Mouse (Mus musculus) heart, embryonic 11.5 days (tissue): Measurements from ENCODE around the gene Tns1. TPM values are rescaled to one million over a fixed set of nuclear protein-coding genes. Genes with fewer than 3 reads are reported as not detected.

Experiments
- ATAC-seq: fragments of 200-750 bp; cut with Nextera tagmentation; replicated peaks from 2 replicates; pipeline ENCODE4 v1.8.0; 2017; ENCODE audit warnings: moderate library complexity; ENCODE audit not compliant: insufficient number of reproducible peaks, low FRiP score, low TSS enrichment
- H3K27ac ChIP-seq: fragments of 300-500 bp; sonication (generic); 2 replicates; pipeline ENCODE4 v1.5.1; 2014; ENCODE audit warnings: mild to moderate bottlenecking, low read depth, low read length
- H3K27me3 ChIP-seq: fragments of 300-500 bp; sonication (generic); 2 replicates; pipeline ENCODE4 v1.6.1; 2014; ENCODE audit warnings: mild to moderate bottlenecking, low read length, mixed read lengths; ENCODE audit not compliant: control insufficient read depth, insufficient read depth
- H3K36me3 ChIP-seq: fragments of 300-500 bp; sonication (generic); 2 replicates; pipeline ENCODE4 v1.6.1; 2014; ENCODE audit warnings: mild to moderate bottlenecking, low read length, moderate library complexity, mixed read lengths; ENCODE audit not compliant: control insufficient read depth, insufficient read depth
- H3K4me1 ChIP-seq: fragments of 300-500 bp; sonication (generic); 2 replicates; pipeline ENCODE4 v1.6.1; 2014; ENCODE audit warnings: low read length; ENCODE audit not compliant: control insufficient read depth, insufficient read depth
- H3K4me2 ChIP-seq: fragments of 300-500 bp; sonication (generic); 2 replicates; pipeline ENCODE4 v1.6.1; 2014; ENCODE audit warnings: mild to moderate bottlenecking, moderate library complexity
- H3K4me3 ChIP-seq: fragments of 300-500 bp; sonication (generic); 2 replicates; pipeline ENCODE4 v1.5.1; 2014; ENCODE audit warnings: low read depth, low read length
- H3K9ac ChIP-seq: fragments of 300-500 bp; sonication (generic); 2 replicates; pipeline ENCODE4 v1.6.1; 2014; ENCODE audit warnings: mild to moderate bottlenecking, low read depth, low read length, moderate library complexity
- H3K9me3 ChIP-seq: fragments of 300-500 bp; sonication (generic); replicated peaks from 2 replicates; pipeline ENCODE4 v1.6.1; 2016; ENCODE audit warnings: low read length; ENCODE audit not compliant: control insufficient read depth
- WGBS: fragments of 180-500 bp; shearing (Covaris S2); extraction: QIAGEN DNeasy Blood & Tissue Kit; methylation state at CpG from one replicate; pipeline ENCODE4 v1.1.7; 2014; ENCODE audit not compliant: insufficient replicate concordance; 5-methylcytosine and 5-hydroxymethylcytosine counted together
- polyA plus RNA-seq: library from polyadenylated mRNA; unstranded; fragments of >200 nt; fragmentation: Nextera tagmentation; extraction: Ambion mirVana; gene quantifications from 2 replicates; pipeline ENCODE4 v1.2.1, GENCODE M21; 2014

Tns1 gene
- polyA plus RNA-seq, 1 experiment from 2014 or later: 75.6 TPM

- peak overlapping the region; percentile 98 for H3K27ac ChIP-seq
- H3K4me2 ChIP-seq: peak overlapping the region; percentile 56
- ATAC-seq: no peak
- H3K4me1 ChIP-seq: peaks cover 47% of the 10 kb centered on the region
- no peaks in the 10 kb centered on the region for H3K27me3 ChIP-seq
- H3K4me3 ChIP-seq: no peak overlapping the region
- WGBS: 72% methylated on average over 3 of the region's 3 CpGs
- no peaks in the 10 kb centered on the region; the same call in 1 of the 2 replicates for H3K36me3 ChIP-seq
- H3K9me3 ChIP-seq: no peaks in the 10 kb centered on the region
- 0 out of 2 replicates have a peak overlapping the region, but pooled peaks have one; percentile 36 for H3K9ac ChIP-seq
Observed at GRCm38 (mm10) chr1:74008966-74009365, 115.3 kb downstream of the Tns1 start.

DNA sequence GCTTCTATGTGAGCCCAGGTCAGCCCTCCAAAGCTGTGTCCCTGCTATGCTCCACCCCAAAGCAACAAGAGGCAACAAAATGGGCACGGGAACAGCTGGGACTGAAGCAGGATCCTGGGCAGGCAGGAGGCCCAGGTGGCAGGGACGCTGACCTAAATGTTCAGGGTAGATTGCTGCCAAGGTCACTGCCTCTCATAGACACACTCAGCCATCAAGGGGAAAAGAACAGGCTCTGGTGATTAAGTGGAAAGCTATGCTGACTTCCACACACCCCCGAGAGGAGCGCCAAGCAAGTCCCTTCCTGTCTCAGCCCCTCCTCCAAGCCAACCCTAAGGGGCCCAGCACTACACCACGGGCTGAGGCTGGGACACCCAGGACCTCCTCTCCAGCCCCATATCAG lies 115.8 kb downstream of the Tns1 start:
- Histone ChIP-seq H3K4me3 (no peak overlapping the region), H3K36me3 (no peaks in the 10 kb centered on the region; the same call in 1 of the 2 replicates), H3K9me3 (no peaks in the 10 kb centered on the region), H3K4me2 (peak overlapping the region; percentile 56), H3K4me1 (peaks cover 52% of the 10 kb centered on the region), H3K27me3 (no peaks in the 10 kb centered on the region), H3K9ac (peak overlapping the region; percentile 56; the same call in 1 of the 2 replicates), H3K27ac (peak overlapping the region; percentile 98)
- 6% methylated on average over 5 of the region's 5 CpGs for WGBS
- peak; percentile 68 for ATAC-seq

- Histone ChIP-seq H3K4me3 (peak overlapping the region; percentile 9; the same call in 1 of the 2 replicates), H3K36me3 (no peaks in the 10 kb centered on the region; the same call in 1 of the 2 replicates), H3K9ac (peak overlapping the region; percentile 56; the same call in 1 of the 2 replicates), H3K27ac (peak overlapping the region; percentile 98), H3K4me1 (peaks cover 55% of the 10 kb centered on the region), H3K27me3 (no peaks in the 10 kb centered on the region), H3K4me2 (peak overlapping the region; percentile 56), H3K9me3 (no peaks in the 10 kb centered on the region)
- 37% methylated on average over 7 of the region's 7 CpGs for WGBS
- ATAC-seq: no peak
Observed at GRCm38 (mm10) chr1:74007398-74008050, 116.7 kb downstream of the Tns1 start.

DNA sequence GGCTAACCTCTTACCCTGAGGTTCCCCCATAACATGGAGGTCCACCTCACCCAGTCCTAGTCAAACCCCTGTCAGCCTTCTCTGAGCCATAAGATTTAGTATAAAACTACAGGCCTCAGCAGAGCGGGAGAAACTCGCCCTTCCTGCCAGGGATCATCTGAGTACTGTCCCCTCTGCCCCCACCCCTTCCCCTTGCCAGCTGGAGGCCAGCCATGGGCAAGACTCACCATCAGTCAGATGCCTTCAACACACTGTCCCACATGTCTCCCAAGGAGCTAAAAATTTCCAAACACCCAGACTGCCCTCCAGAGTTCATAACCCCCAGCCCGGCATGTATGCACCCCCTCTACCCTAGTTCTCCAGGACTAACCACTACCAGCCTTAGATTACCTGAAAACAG lies 119.2 kb downstream of the Tns1 start:
- Histone ChIP-seq H3K9me3 (no peaks in the 10 kb centered on the region), H3K4me1 (peaks cover 79% of the 10 kb centered on the region), H3K27me3 (no peaks in the 10 kb centered on the region), H3K36me3 (no peaks in the 10 kb centered on the region), H3K9ac (0 out of 2 replicates have a peak overlapping the region, but pooled peaks have one; percentile 39), H3K27ac (no peak overlapping the region), H3K4me3 (no peak overlapping the region), H3K4me2 (no peak overlapping the region)
- ATAC-seq: no peak
- 71% methylated on average over 3 of the region's 3 CpGs for WGBS

DNA sequence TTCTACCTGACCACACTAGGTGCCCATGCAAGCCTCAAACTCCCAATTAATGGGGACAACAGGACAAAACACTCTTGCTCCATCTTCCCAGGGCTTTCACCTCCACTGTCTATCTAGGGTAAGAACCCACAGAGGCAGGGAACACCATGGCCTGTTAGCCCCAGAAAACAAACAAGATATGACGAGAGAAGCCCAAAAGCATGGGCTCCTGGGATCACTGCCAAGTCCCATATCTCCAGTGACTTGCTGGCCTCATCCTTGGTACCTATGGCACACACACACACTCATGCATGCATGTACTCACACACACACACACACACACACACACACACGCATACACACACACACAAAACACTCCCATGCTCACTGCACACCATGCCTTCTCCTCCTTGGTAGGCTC lies 120.5 kb downstream of the Tns1 start:
- Histone ChIP-seq H3K27me3 (no peaks in the 10 kb centered on the region), H3K27ac (no peak overlapping the region), H3K9ac (no peak overlapping the region), H3K36me3 (no peaks in the 10 kb centered on the region), H3K4me2 (no peak overlapping the region), H3K4me3 (no peak overlapping the region), H3K4me1 (peaks cover 83% of the 10 kb centered on the region), H3K9me3 (no peaks in the 10 kb centered on the region)
- no peak for ATAC-seq
- 43% methylated on average over 2 of the region's 2 CpGs for WGBS

DNA sequence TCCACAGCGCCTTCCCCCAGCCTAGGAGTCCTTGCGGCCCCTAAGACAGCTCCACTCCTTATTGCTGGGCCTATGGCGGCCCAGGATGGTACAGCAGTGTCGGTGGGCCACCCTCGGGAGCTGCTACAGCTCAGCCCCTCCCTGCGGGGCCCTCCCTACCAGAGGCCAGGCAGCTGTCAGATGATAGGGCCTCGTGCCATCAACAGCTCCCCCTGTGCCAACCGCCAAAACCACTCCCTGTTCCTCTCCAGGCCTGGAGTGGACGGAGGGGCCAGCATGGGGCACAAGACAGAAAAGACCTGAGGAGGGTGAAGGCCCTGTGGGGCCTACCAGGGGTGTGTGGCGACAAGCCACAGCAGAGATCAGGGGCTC lies 122.8 kb downstream of the Tns1 start:
- Histone ChIP-seq H3K36me3 (0 out of 2 replicates have a peak, but pooled peaks cover 2% of the 10 kb centered on the region), H3K4me1 (peaks cover 70% of the 10 kb centered on the region), H3K9ac (peak overlapping the region; percentile 46; the same call in 1 of the 2 replicates), H3K27ac (peak overlapping the region; percentile 94), H3K27me3 (no peaks in the 10 kb centered on the region), H3K4me2 (peak overlapping the region; percentile 19; the same call in 1 of the 2 replicates), H3K9me3 (no peaks in the 10 kb centered on the region), H3K4me3 (no peak overlapping the region)
- 36% methylated on average over 10 of the region's 10 CpGs for WGBS
- ATAC-seq: no peak

DNA sequence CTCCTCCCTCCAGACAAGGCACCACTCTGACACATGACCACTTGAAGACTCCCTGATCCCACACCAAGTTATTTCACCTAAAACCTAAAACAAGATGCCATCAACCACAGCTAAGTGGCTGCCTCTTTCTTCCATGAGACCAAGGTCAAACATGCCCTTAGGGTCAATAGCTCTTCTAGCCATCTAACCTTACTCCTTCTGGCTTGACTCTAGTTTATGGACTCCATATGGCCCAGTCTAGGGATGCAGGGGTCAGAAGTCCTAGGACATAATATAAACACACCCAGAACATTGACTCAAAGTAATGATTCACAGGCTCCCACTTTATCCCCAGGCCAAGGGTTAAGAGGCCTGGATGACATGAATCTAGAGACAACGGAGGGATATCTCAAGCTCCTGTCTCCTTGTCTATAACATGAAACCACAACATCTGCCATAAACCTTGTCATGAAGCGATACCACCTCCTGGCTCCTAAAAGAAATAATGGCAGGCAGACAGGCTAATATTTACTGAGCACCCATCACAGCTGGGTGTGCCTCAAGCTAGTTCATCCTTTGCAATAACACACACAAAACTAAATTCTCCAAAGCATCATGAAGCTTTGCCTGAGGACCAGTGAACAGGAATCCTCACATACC lies 123.3 kb downstream of the Tns1 start:
- Histone ChIP-seq H3K27me3 (no peaks in the 10 kb centered on the region), H3K4me2 (no peak overlapping the region), H3K4me1 (peaks cover 68% of the 10 kb centered on the region), H3K9me3 (no peaks in the 10 kb centered on the region), H3K27ac (peak overlapping the region; percentile 94), H3K9ac (peak overlapping the region; percentile 43; the same call in 1 of the 2 replicates), H3K36me3 (0 out of 2 replicates have a peak, but pooled peaks cover 4% of the 10 kb centered on the region), H3K4me3 (no peak overlapping the region)
- no peak for ATAC-seq
- 69% methylated on average over 2 of the region's 2 CpGs for WGBS

- WGBS: 0% methylated on average over 5 of the region's 5 CpGs
- peak overlapping the region; percentile 94 for H3K27ac ChIP-seq
- H3K36me3 ChIP-seq: 0 out of 2 replicates have a peak, but pooled peaks cover 4% of the 10 kb centered on the region
- peaks cover 73% of the 10 kb centered on the region for H3K4me1 ChIP-seq
- peak overlapping the region; percentile 4 for H3K4me2 ChIP-seq
- no peak overlapping the region for H3K4me3 ChIP-seq
- peak; percentile 31; the same call in 1 of the 2 replicates for ATAC-seq
- H3K9ac ChIP-seq: no peak overlapping the region
- no peaks in the 10 kb centered on the region for H3K27me3 ChIP-seq
- no peaks in the 10 kb centered on the region for H3K9me3 ChIP-seq
Observed at GRCm38 (mm10) chr1:74000191-74000651, 124.0 kb downstream of the Tns1 start.
